Mouse (Mus musculus): ENCODE measurements at regions not wholly inside any gene's neighbourhood (a gene's known extent, or its start where the extent isn't known, plus 50 kb on each side); places are given as distances from the start of the nearest gene placed in this dataset.
A peak's percentile ranks its signal among the peaks of the same experiment; 100 is the strongest.

DNA sequence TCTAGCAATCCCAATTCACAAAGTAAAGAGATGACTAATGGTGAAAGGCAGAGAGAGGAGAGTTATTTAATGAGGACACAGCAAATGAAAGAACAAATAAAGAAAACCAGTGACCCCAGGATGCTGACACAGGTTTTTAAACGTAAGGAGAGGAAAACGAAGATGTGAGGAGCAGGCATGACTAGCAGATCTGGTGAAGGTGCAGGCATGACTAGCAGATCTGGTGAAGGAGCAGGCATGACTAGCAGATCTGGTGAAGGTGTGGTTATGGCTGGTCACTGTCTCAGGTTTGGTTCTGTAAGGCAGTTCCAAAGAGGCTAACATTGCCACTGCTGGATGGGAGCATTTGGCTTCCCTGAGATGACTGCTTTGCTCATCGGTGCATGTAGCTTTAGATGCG is 57.0 kb downstream of the Mbl2 start:
- no peak overlapping the region for H3K9ac ChIP-seq
- no peaks in the 10 kb centered on the region for H3K36me3 ChIP-seq (replicated peaks)
- H3K9me3 ChIP-seq = no peaks in the 10 kb centered on the region
- no peak overlapping the region for H3K27ac ChIP-seq
- H3K27me3 ChIP-seq (replicated peaks) = no peaks in the 10 kb centered on the region
- H3K4me1 ChIP-seq = peaks cover under 1% of the 10 kb centered on the region; the same call in 1 of the 2 replicates
- 74% methylated on average over 4 of the region's 4 CpGs for WGBS
- no peak overlapping the region for H3K4me3 ChIP-seq
- H3K4me2 ChIP-seq = no peak overlapping the region
- no peak for ATAC-seq (replicated peaks)

DNA sequence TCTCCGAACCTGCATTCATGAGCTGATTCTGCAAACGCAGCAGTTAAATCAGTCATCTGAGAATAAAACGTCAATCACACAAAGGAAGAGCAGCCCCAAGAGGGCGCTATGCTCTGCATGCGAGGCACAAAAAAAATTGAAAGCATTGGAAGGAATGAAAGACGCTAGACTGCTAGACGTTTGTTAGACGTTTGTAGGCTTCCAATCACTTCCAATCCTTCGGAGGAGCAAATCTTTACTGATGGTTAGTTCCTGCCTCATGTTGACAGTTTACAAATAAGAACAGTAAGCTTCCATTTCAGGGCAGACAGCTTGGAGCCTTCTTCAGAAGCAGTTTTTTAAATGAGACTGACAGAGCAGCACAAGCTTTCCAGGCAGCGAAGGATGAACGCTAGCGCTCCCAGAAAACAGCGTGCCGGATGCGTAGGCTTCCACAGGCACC is 62.5 kb downstream of the Mbl2 start:
- Histone ChIP-seq H3K9me3 (no peaks in the 10 kb centered on the region), H3K27ac (no peak overlapping the region), H3K36me3 (replicated peaks) (no peaks in the 10 kb centered on the region), H3K4me2 (peak overlapping the region; percentile 36; the same call in 1 of the 2 replicates), H3K9ac (no peak overlapping the region), H3K27me3 (replicated peaks) (no peaks in the 10 kb centered on the region), H3K4me1 (peaks cover 3% of the 10 kb centered on the region; the same call in 1 of the 2 replicates), H3K4me3 (peak overlapping the region; percentile 16)
- ATAC-seq (replicated peaks) = 0 out of 2 replicates have a peak, but pooled peaks have one; percentile 33
- 23% methylated on average over 15 of the region's 15 CpGs for WGBS

DNA sequence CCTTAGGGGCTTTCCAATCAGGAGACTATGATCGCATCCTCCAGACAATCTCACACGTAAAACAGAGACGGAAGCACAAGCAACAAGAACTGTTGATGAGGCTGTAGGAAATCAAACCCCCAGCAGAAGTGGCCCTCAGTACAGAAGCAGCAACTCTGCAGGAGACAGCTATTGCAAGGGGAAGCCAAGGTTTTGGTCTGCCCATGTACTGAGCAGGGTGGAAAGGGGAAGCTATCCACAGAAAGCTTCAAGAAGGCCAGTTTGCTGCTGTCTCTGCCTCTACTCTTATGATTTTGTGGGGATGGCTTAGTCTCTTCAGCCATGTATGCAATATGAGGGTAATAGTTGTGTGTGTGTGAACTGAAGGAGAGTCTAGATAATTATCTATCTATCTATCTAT is 63.3 kb downstream of the Mbl2 start:
- ATAC-seq (replicated peaks) = no peak
- WGBS = 79% methylated on average over 3 of the region's 3 CpGs
- H3K27me3 ChIP-seq (replicated peaks) = no peaks in the 10 kb centered on the region
- peaks cover 3% of the 10 kb centered on the region; the same call in 1 of the 2 replicates for H3K4me1 ChIP-seq
- H3K4me3 ChIP-seq = no peak overlapping the region
- H3K9ac ChIP-seq = no peak overlapping the region
- no peaks in the 10 kb centered on the region for H3K9me3 ChIP-seq
- no peak overlapping the region for H3K27ac ChIP-seq
- no peaks in the 10 kb centered on the region for H3K36me3 ChIP-seq (replicated peaks)
- H3K4me2 ChIP-seq = no peak overlapping the region

DNA sequence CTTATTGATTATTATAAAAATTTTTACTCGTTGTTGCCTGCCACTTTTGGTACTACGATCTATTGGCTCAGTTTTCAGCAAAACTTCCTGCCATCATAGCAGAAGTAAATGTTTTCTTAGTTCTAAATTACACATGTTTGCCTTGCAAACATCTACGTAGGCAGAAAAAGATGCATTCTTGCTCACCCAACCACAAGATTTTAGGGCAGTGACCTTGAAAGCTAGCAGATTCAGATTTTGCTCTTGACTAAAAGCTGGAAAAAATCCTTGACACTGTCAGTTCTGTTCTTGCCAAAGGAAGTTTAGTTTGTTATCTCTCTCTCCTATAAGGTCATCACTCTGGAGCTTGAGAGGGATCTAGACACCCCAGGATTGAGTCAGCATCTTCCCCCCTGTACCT is 66.8 kb downstream of the Mbl2 start:
- no peak for ATAC-seq (replicated peaks)
- no peak overlapping the region for H3K9ac ChIP-seq
- 85% methylated on average over 3 of the region's 3 CpGs for WGBS
- no peaks in the 10 kb centered on the region for H3K36me3 ChIP-seq (replicated peaks)
- peaks cover 3% of the 10 kb centered on the region; the same call in 1 of the 2 replicates for H3K4me1 ChIP-seq
- no peak overlapping the region for H3K4me3 ChIP-seq
- H3K27me3 ChIP-seq (replicated peaks) = no peaks in the 10 kb centered on the region
- H3K27ac ChIP-seq = no peak overlapping the region
- no peaks in the 10 kb centered on the region for H3K9me3 ChIP-seq
- H3K4me2 ChIP-seq = no peak overlapping the region

DNA sequence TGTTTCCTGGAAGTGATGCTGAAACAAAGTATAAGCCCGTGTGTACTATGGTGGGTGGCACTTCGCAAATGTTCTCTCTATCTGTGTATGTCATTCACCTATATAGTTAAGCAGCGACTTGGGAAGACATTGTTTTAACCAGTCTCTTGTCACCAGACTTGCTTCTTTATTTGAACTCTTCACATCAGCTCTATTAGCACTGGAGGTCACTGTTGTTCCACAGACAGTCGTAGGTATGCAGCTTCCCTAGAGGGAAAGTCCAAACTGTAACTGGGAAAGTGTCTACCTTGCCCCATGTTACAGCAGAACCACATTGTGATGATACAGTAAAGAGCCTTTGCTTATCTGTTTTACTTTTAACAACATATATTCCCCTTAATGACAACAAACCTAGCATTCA is 69.5 kb downstream of the Mbl2 start:
- H3K36me3 ChIP-seq (replicated peaks) = no peaks in the 10 kb centered on the region
- 88% methylated on average over 4 of the region's 4 CpGs for WGBS
- ATAC-seq (replicated peaks) = no peak
- H3K4me1 ChIP-seq = no peaks in the 10 kb centered on the region
- no peak overlapping the region for H3K4me3 ChIP-seq
- no peak overlapping the region for H3K9ac ChIP-seq
- H3K9me3 ChIP-seq = no peaks in the 10 kb centered on the region
- no peak overlapping the region for H3K27ac ChIP-seq
- no peaks in the 10 kb centered on the region for H3K27me3 ChIP-seq (replicated peaks)
- H3K4me2 ChIP-seq = no peak overlapping the region

DNA sequence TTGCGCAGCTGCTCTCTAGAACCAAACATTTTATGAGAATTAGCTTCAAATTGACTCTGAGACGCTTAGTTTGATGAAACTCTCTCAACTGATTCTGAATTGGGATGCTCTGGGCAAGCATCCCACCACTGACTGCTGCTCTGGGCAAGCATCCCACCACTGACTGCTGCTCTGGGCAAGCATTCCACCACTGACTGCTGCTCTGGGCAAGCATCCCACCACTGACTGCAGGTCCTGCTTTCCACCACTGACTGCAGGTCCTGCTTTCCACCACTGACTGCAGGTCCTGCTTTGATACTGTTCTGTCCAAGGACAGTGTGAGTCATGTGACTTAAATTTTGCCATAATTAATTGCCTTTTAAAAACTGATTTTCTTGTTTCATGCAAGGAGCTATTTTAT is 73.6 kb downstream of the Mbl2 start:
- no peak for ATAC-seq (replicated peaks)
- Histone ChIP-seq H3K9me3 (no peaks in the 10 kb centered on the region), H3K4me1 (no peaks in the 10 kb centered on the region), H3K27me3 (replicated peaks) (no peaks in the 10 kb centered on the region), H3K4me3 (no peak overlapping the region), H3K36me3 (replicated peaks) (no peaks in the 10 kb centered on the region), H3K9ac (no peak overlapping the region), H3K27ac (no peak overlapping the region), H3K4me2 (no peak overlapping the region)
- WGBS = 88% methylated on average over 2 of the region's 2 CpGs

DNA sequence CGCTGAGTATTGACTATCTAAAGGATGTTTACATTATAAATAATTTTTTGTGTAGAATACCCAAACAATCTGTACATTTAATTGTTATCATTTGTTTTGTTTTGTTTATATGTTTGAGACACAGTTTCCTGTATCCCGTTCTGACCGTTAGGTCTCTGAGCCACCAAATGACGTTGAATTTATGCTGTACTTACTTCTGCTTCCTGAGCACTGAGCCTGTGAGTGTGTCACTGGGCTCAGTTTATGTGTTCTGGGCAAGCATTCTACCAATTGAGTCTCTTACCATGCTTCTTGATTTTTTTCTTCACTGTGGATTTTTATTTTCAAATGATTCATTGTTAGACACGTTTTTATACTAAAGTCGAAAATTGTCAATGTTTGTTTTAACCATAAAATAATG is 74.2 kb downstream of the Mbl2 start:
- WGBS = 83% methylated on average over 6 of the region's 6 CpGs
- H3K4me1 ChIP-seq = no peaks in the 10 kb centered on the region

DNA sequence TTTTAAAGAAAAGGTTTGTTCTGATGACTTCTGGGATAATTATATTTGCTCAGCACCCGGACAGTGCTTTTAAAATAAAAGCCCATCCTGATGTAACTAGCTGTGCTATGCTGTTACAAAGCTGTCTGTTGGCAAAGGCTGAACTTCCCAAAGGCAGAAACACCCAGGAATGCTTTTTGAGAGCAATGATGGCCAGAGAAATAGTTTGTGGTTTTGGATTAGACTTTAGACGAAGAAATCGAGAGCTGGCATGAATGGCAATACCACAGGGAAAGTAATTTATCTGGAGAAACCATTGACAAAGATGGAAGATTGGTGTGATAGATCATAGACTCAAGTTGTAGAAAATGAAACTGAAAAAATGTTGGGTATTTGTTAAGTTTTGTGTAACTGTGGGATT is 84.6 kb downstream of the Mbl2 start:
- Histone ChIP-seq H3K4me2 (no peak overlapping the region), H3K4me1 (no peaks in the 10 kb centered on the region), H3K36me3 (replicated peaks) (no peaks in the 10 kb centered on the region), H3K9me3 (no peaks in the 10 kb centered on the region), H3K9ac (no peak overlapping the region), H3K27me3 (replicated peaks) (no peaks in the 10 kb centered on the region), H3K4me3 (no peak overlapping the region), H3K27ac (no peak overlapping the region)
- 79% methylated on average over 3 of the region's 3 CpGs for WGBS
- no peak for ATAC-seq (replicated peaks)

More for the DNA sequence above, 74.2 kb downstream of the Mbl2 start:
- Histone ChIP-seq H3K9me3 (no peaks in the 10 kb centered on the region), H3K4me2 (no peak overlapping the region), H3K27ac (no peak overlapping the region), H3K9ac (no peak overlapping the region), H3K36me3 (replicated peaks) (no peaks in the 10 kb centered on the region), H3K27me3 (replicated peaks) (no peaks in the 10 kb centered on the region), H3K4me3 (no peak overlapping the region)
- no peak for ATAC-seq (replicated peaks)

DNA sequence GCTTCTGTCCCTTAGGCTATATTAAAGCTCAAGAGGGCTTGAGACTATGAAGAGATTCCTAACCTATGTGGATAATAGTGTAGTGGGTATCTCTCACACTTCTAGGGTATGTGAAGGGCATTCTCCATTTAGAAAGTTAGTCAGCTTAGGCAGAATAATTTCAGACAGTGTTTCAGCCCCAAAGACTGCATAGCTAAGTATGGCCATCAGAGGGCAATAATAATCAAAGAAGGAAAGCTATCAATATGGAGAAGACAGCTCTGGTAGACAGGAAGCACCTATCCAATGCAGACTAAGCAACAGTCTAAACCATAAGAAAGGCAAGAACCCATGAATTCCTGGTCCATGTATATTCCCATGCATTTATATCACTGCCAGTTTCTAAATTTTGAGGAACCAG is 95.0 kb downstream of the Mbl2 start:
- Histone ChIP-seq H3K36me3 (replicated peaks) (no peaks in the 10 kb centered on the region), H3K4me3 (no peak overlapping the region), H3K4me1 (no peaks in the 10 kb centered on the region), H3K9me3 (no peaks in the 10 kb centered on the region), H3K27me3 (replicated peaks) (no peaks in the 10 kb centered on the region), H3K9ac (no peak overlapping the region), H3K4me2 (no peak overlapping the region), H3K27ac (no peak overlapping the region)
- no peak for ATAC-seq (replicated peaks)

DNA sequence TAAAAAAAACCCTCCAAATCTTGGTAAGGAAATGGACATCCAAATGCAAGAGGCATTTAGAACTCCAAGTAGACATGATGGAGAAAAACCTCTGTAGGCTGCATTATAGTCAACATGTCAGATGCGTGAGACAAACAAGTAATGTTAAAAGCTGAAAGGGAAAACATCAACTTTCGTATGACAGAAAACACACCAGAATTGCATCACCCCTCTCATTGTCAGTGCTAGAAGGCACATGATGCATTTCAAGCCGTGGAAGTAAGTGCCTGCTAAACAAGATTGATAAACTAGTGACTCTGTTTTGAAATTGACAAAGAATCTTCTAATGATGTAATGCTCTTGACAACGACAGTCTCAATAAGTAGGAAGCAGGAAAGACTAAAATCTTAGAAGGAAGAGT is 96.1 kb downstream of the Mbl2 start:
- Histone ChIP-seq H3K27me3 (replicated peaks) (no peaks in the 10 kb centered on the region), H3K4me1 (no peaks in the 10 kb centered on the region), H3K4me3 (no peak overlapping the region), H3K4me2 (no peak overlapping the region), H3K36me3 (replicated peaks) (no peaks in the 10 kb centered on the region), H3K9ac (no peak overlapping the region), H3K9me3 (no peaks in the 10 kb centered on the region), H3K27ac (no peak overlapping the region)
- WGBS = 88% methylated on average over 4 of the region's 4 CpGs
- ATAC-seq (replicated peaks) = no peak

DNA sequence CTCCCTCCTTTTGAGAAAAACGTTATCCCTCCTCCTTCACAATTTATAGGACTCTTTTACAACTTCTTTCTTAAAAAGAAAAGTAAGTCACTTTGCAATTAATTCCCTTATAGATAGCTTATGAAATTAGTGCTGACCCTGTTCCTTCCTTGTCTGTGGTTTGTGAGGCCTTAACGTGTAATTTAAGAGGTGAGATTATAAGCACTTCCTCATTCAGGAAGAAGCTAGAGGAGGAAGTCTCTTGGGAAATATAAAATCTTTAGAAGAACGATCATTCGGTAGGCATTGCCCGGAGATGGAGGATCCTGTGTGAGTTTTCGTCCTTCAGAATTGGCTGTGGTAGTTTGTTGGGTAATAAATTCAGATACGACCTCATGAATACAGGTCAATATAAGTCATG is 98.0 kb downstream of the Mbl2 start:
- Histone ChIP-seq H3K4me1 (no peaks in the 10 kb centered on the region), H3K27me3 (replicated peaks) (no peaks in the 10 kb centered on the region), H3K4me2 (no peak overlapping the region), H3K9me3 (no peaks in the 10 kb centered on the region), H3K4me3 (no peak overlapping the region), H3K36me3 (replicated peaks) (no peaks in the 10 kb centered on the region), H3K27ac (no peak overlapping the region), H3K9ac (no peak overlapping the region)
- WGBS = 91% methylated on average over 7 of the region's 7 CpGs
- no peak for ATAC-seq (replicated peaks)

DNA sequence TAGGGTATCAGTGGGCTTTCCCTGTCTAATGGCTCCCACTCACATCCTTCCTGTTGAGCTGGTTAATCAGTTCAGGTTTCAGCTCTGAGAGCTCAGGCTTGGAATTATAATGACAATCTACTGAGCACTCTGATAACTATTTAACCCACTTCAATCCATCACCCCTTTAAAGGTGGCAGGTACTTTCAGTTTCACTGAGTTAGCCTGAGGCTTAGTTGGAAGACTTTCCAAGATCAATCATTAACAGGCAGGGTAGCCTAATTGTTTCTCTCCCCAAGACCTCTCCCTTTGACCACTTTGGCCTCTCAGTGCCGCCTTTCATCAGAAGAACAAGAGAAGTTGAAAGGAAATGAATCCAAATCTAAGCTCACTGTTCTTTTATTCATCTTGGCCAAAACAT is 99.1 kb downstream of the Mbl2 start:
- no peak overlapping the region for H3K27ac ChIP-seq
- H3K9ac ChIP-seq = no peak overlapping the region
- H3K27me3 ChIP-seq (replicated peaks) = no peaks in the 10 kb centered on the region
- no peak overlapping the region for H3K4me2 ChIP-seq
- no peaks in the 10 kb centered on the region for H3K4me1 ChIP-seq
- H3K4me3 ChIP-seq = no peak overlapping the region
- no peaks in the 10 kb centered on the region for H3K9me3 ChIP-seq
- WGBS = 53% methylated on average over 1 of the region's 1 CpGs
- H3K36me3 ChIP-seq (replicated peaks) = no peaks in the 10 kb centered on the region
- ATAC-seq (replicated peaks) = no peak

DNA sequence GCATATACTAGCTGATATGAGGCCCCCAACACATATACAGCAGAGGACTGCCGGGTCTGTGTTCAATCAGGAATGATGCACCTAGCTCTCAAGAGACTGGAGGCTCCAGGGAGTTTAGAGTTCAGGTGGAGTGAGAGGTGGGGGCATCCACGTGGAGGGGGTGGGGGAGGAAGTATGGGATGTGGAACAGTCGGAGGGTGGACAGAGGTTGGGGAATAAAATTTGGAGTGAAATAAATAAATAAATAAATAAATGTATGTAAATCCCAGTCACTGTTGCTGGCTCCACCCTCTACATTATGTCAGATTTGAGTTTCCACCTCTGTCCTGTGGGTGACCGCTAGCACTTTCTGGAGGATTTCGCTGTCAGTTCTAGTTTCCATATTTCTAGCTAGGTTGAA is 111.7 kb downstream of the Mbl2 start:
- no peak overlapping the region for H3K4me3 ChIP-seq
- H3K4me2 ChIP-seq = no peak overlapping the region
- H3K4me1 ChIP-seq = no peaks in the 10 kb centered on the region
- H3K9ac ChIP-seq = no peak overlapping the region
- no peaks in the 10 kb centered on the region for H3K36me3 ChIP-seq (replicated peaks)
- H3K9me3 ChIP-seq = no peaks in the 10 kb centered on the region
- WGBS = 90% methylated on average over 5 of the region's 5 CpGs
- no peaks in the 10 kb centered on the region for H3K27me3 ChIP-seq (replicated peaks)
- no peak overlapping the region for H3K27ac ChIP-seq
- no peak for ATAC-seq (replicated peaks)

DNA sequence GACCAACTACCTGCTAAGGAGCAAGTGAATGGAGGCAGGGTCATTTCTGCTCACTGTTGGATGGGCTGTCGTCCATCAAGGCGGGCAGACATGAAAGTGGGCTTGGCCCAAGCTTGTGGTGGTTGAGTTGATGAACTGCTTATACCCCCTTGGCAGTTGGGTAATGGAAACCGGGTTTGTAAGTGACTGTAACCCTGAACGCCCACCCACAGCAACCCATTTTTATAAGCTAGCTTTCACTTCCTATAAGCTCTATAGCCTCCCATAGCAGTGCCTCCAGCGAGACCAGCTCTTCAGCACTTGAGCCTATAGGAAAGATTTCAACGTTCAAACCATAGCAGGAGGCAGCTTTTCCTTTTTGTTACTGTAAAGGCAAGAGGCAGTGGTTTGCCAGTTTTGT is 116.2 kb downstream of the Mbl2 start:
- Histone ChIP-seq H3K27ac (no peak overlapping the region), H3K9me3 (no peaks in the 10 kb centered on the region), H3K4me3 (no peak overlapping the region), H3K4me2 (no peak overlapping the region), H3K4me1 (no peaks in the 10 kb centered on the region), H3K9ac (no peak overlapping the region), H3K36me3 (replicated peaks) (no peaks in the 10 kb centered on the region), H3K27me3 (replicated peaks) (no peaks in the 10 kb centered on the region)
- WGBS = 90% methylated on average over 6 of the region's 6 CpGs
- no peak for ATAC-seq (replicated peaks)
